Mouse (Mus musculus) lung, adult 2 months (tissue): ENCODE results near the gene Trpv1. TPM values are rescaled to one million over a fixed set of nuclear protein-coding genes. Genes with fewer than 3 reads are reported as not detected.

Experiments used
- DNase-seq: peaks from one replicate; pipeline ENCODE4 v3.0.0; 2022
- H3K4me1 ChIP-seq: fragments of 200-500 bp; 2 replicates; pipeline ENCODE4 v1.6.1; 2011; ENCODE audit warnings: low read length; ENCODE audit not compliant: control insufficient read depth, insufficient read depth
- H3K4me3 ChIP-seq: fragments of 200-500 bp; replicated peaks from 2 replicates; pipeline ENCODE3; 2011; ENCODE audit warnings: low read depth, mild to moderate bottlenecking, control low read depth, low read length; ENCODE audit errors: extremely low read depth
- CTCF ChIP-seq: fragments of 200-500 bp; IDR thresholded peaks from 2 replicates; pipeline ENCODE4 v1.5.1; 2011; ENCODE audit warnings: mild to moderate bottlenecking, low read length, control low read depth; ENCODE audit not compliant: insufficient read depth
- POLR2A ChIP-seq: fragments of 200-500 bp; IDR thresholded peaks from 2 replicates; pipeline ENCODE4 v1.6.1; 2011; ENCODE audit warnings: low read depth, mild to moderate bottlenecking, control low read depth, low read length, borderline replicate concordance; ENCODE audit errors: extremely low read depth
- WGBS: fragments of 180-500 bp; shearing (Covaris S2); methylation state at CpG from one replicate; pipeline ENCODE4 v1.1.7; 2018; 5-methylcytosine and 5-hydroxymethylcytosine counted together
- polyA plus RNA-seq: library from polyadenylated mRNA; depleted of rRNA; stranded (reverse); fragments of >200 nt; gene quantifications from 2 replicates; pipeline ENCODE4 v1.2.3, GENCODE M21; 2012

Trpv1 gene
- polyA plus RNA-seq, 1 experiment, result 0.09 TPM

DNA sequence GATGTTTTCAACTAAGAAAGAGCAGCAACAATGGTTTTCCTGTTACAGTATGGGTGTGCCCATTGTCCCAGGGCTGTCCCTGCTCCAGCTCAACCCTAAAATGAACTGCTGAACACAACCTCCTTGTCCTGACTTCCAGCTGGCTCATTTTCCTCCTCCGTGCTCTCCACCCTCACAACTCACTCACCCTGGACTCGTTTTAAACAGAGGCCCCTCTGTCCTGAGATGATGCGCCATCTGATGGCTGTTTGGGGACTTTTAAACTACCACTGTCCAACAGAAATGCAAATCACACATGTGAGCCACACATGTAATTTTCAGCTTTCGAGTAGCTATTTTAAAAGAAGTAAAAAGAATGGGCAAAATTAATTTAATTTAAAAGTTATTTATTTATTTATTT is 32.5 kb upstream of the Trpv1 start:
- no peak for DNase-seq
- Histone ChIP-seq H3K4me1 (0 out of 2 replicates have a peak, but pooled peaks cover 4% of the 10 kb centered on the region), H3K4me3 (no peak overlapping the region)
- TF ChIP-seq POLR2A (no peak), CTCF (no peak)
- WGBS, result 37% methylated on average over 4 of the region's 4 CpGs

DNA sequence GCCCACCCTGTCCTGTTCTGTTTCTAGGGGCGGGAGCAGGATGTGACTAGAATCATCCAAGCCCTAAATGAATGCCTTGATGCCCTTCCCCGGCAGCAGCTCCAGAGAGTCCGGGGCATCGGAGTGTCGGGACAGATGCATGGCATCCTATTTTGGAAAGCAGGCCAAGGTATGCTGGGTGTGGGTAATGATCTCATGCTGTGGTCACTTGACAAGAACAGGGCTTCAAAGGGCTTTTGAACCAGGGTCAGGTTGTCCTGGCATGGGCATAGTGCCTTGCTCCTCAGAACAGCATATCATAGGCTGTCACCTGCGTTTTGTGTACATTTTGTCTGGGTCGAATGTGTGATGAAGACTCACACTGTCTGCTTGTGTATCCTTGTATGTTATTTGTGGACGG is 30.2 kb upstream of the Trpv1 start:
- H3K4me3 ChIP-seq, result no peak overlapping the region
- H3K4me1 ChIP-seq, result 0 out of 2 replicates have a peak, but pooled peaks cover 4% of the 10 kb centered on the region
- WGBS, result 82% methylated on average over 8 of the region's 8 CpGs
- DNase-seq, result no peak
- no peak for TF ChIP-seq POLR2A
- TF ChIP-seq CTCF, result no peak

GRCm38 (mm10) chr11:73205194-73205593 is 28.9 kb upstream of the Trpv1 start:
- TF ChIP-seq CTCF, result no peak
- TF ChIP-seq POLR2A, result no peak
- WGBS, result 67% methylated on average over 7 of the region's 7 CpGs
- Histone ChIP-seq H3K4me3 (no peak overlapping the region), H3K4me1 (0 out of 2 replicates have a peak, but pooled peaks cover 2% of the 10 kb centered on the region)
- DNase-seq, result no peak

DNA sequence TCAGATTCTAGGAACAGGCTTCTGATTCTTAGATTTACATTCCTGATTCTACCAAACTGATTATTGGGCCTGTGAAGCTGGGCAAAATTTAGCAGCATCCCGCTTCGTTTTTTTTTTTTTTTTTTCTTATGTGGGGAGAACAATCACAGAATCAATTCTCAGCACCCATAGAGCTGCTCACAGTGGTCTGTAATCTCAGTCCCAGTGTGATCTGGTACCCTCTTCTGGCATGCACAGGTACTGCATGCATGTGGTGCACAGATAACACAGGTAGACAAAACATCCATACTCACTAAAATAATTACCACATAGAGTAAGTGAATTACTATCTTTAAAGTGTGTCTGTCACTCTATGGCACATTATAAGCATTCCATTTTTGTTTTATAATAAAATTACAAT is 26.5 kb upstream of the Trpv1 start:
- no peak overlapping the region for H3K4me3 ChIP-seq
- H3K4me1 ChIP-seq, result no peaks in the 10 kb centered on the region
- DNase-seq, result no peak
- no peak for TF ChIP-seq CTCF
- TF ChIP-seq POLR2A, result no peak
- WGBS, result 79% methylated on average over 2 of the region's 2 CpGs

DNA sequence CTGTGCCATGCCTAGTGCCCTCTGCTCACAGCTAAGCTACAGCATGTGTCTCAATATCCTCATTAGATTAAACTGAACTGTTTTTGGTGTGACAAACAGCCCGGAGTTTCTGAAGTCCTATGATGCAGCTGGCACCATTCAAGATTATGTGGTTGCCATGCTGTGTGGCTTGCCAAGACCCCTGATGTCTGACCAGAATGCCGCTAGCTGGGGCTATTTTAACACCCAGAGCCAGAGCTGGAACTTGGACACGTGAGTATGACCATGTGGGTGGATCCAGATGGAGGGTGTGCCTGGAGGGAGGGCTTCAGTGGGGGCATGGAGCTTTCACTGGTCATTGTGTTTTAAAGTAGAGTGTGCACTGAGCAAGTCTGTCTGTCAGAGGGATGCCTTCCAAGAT is 20.1 kb upstream of the Trpv1 start:
- TF ChIP-seq POLR2A (no peak), CTCF (no peak)
- 72% methylated on average over 3 of the region's 3 CpGs for WGBS
- no peak for DNase-seq
- Histone ChIP-seq H3K4me1 (no peaks in the 10 kb centered on the region), H3K4me3 (no peak overlapping the region)

DNA sequence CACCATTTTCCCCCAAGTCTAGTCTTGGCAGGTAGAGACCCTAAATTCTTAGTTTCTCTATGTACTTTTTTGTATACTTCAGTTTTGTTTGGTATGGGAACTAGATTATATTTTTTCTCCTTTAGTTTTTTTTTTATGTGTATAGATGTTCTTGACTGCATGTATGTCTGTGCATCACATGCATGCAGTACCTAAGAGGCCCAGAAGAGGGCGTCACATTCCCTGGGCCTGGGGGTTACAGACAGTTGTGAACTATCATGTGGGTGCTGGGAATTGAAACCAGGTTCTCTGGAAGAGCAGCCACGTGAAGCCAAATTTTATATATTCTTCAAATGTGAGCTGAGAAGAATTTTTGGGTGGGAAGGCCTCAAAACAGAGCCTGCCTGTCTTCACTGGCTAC is 14.4 kb upstream of the Trpv1 start:
- no peaks in the 10 kb centered on the region for H3K4me1 ChIP-seq
- no peak for DNase-seq
- WGBS, result 59% methylated on average over 2 of the region's 2 CpGs
- H3K4me3 ChIP-seq, result no peak overlapping the region
- TF ChIP-seq POLR2A, result no peak
- no peak for TF ChIP-seq CTCF

- 79% methylated on average over 1 of the region's 1 CpGs for WGBS
- no peak for DNase-seq
- Histone ChIP-seq H3K4me1 (no peaks in the 10 kb centered on the region), H3K4me3 (no peak overlapping the region)
- TF ChIP-seq POLR2A (no peak), CTCF (no peak)
Observed at GRCm38 (mm10) chr11:73220651-73221050, 13.4 kb upstream of the Trpv1 start.

GRCm38 (mm10) chr11:73222846-73223245 is 11.2 kb upstream of the Trpv1 start:
- no peak for DNase-seq
- Histone ChIP-seq H3K4me1 (no peaks in the 10 kb centered on the region), H3K4me3 (no peak overlapping the region)
- 27% methylated on average over 5 of the region's 5 CpGs for WGBS
- TF ChIP-seq POLR2A (no peak), CTCF (no peak)

- peak; percentile 36 for DNase-seq
- no peak for TF ChIP-seq POLR2A
- TF ChIP-seq CTCF, result peak; percentile 42; the same call in 1 of the 2 replicates
- 61% methylated on average over 2 of the region's 2 CpGs for WGBS
- Histone ChIP-seq H3K4me3 (no peak overlapping the region), H3K4me1 (no peaks in the 10 kb centered on the region)
Observed at GRCm38 (mm10) chr11:73223966-73224365, 10.1 kb upstream of the Trpv1 start.

GRCm38 (mm10) chr11:73225856-73226255 is 8.2 kb upstream of the Trpv1 start:
- H3K4me1 ChIP-seq, result no peaks in the 10 kb centered on the region
- no peak for DNase-seq
- 82% methylated on average over 6 of the region's 6 CpGs for WGBS
- TF ChIP-seq POLR2A (no peak), CTCF (no peak)
- H3K4me3 ChIP-seq, result no peak overlapping the region

GRCm38 (mm10) chr11:73228881-73229280 is 5.2 kb upstream of the Trpv1 start:
- 65% methylated on average over 5 of the region's 5 CpGs for WGBS
- no peak for DNase-seq
- Histone ChIP-seq H3K4me3 (no peak overlapping the region), H3K4me1 (no peaks in the 10 kb centered on the region)
- TF ChIP-seq POLR2A, result no peak
